In the genomic region with DNA sequence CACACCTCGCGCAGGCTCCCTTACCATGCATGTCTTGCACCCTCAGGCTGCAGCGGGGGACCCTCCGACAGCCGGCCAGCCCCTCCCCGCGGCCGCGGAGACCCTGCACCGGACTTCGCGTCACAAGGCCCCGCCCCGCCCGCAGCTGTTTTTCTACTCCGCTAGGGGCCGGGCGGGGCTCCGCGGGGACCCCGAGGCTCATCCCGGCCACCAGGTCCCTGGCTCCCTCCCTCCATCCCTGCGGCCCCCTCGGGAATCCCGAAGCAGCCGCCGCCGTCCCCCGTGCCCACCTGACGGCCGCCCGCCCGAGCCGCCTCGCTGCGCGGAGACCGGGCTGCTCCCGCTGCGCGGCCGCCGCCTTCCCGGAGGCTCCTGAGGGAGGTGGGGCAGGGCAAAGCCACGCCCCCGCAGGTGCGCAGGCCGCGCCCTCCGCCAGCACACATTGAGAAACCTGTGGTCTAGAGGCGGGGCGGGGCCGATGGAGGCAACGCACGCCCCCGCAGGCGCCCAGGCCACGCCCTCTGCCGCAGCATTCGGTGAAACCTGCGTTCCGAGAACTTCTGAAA, we compare ENCODE assay signal across 8 mouse cellular contexts. TPM values are rescaled to one million over a fixed set of nuclear protein-coding genes. Genes with fewer than 3 reads are reported as not detected.
DNase-seq lines count a peak whose midpoint lies in the region; ATAC-seq lines count a peak whose summit lies in the region.

TSS of gene Klc3 (minus strand) at position 374 of the 566 bp plus-strand sequence.

- no peaks in the 10 kb centered on the region for H3K36me3 ChIP-seq in kidney, embryonic 15.5 days

- peaks cover 64% of the 10 kb centered on the region for H3K27me3 ChIP-seq in kidney, embryonic 15.5 days

- H3K27ac ChIP-seq in kidney, embryonic 15.5 days = no peak within 1 kb of the TSS

- H3K4me3 ChIP-seq in kidney, embryonic 15.5 days (replicated peaks) = peak within 1 kb of the TSS; percentile 67

- 1% methylated on average over 62 of the region's 62 CpGs for WGBS in kidney, embryonic 15.5 days

- H3K4me2 ChIP-seq in kidney, embryonic 15.5 days = peak within 1 kb of the TSS; percentile 98

- peak; percentile 57 to 66 for DNase-seq in CD8-positive naive resting alpha-beta T cell, adult 2 months (ENCODE audit: low read depth in 2 of 2, low spot score in 2 of 2)
- peak; percentile 58 for DNase-seq in adrenal gland, postnatal 14 days
- DNase-seq in forelimb bud, embryonic 11.5 days (ENCODE audit: low read depth, low spot score) = peak; percentile 38
- DNase-seq in lung, postnatal 25 days (ENCODE audit: low spot score) = peak; percentile 84
- peak; percentile 56 for DNase-seq in retina, embryonic 14.5 days (ENCODE audit: low spot score)
- DNase-seq in right cerebral cortex, postnatal 25 days = no peak
- DNase-seq in left cerebral cortex, postnatal 4 days = no peak

- intact Hi-C loops in left cerebral cortex, postnatal 4 days (cut with DNase I) = loop anchor here (10.0 kb wide), 1 partner anchor 301 kb away; no protein-coding TSS in a partner anchor

- H3K9me3 ChIP-seq in kidney, embryonic 15.5 days (replicated peaks) = peaks cover 5% of the 10 kb centered on the region; the same call in 1 of the 2 replicates

- peak; percentile 50 for ATAC-seq in kidney, embryonic 15.5 days (replicated peaks; ENCODE audit: low FRiP score)

- peaks cover 25% of the 10 kb centered on the region for H3K4me1 ChIP-seq in kidney, embryonic 15.5 days

- H3K9ac ChIP-seq in kidney, embryonic 15.5 days = peak within 1 kb of the TSS; percentile 58

RNA-seq across cellular contexts. Expression of gene Klc3, which starts in this region (rescaled TPM):
- total RNA-seq in adrenal gland, postnatal 14 days (2021) = 1.3 and 2.7 TPM in 2 replicates
- 5.1 and 6.3 TPM in 2 replicates for polyA plus RNA-seq in kidney, embryonic 15.5 days (2015; fragmentation: Nextera tagmentation; extraction: Ambion mirVana)
- 1 to 10 TPM; 1.2 to 1.3 TPM for total RNA-seq in left cerebral cortex, postnatal 4 days (2021)

Comparison
In these comparisons a context has a peak if more than half of its experiments do, and no peak if none do; other contexts are left out.
1. DNase-seq: peak in CD8-positive naive resting alpha-beta T cell, adult 2 months (2 of 2), adrenal gland, postnatal 14 days (single experiment), forelimb bud, embryonic 11.5 days (single experiment), lung, postnatal 25 days (single experiment) and retina, embryonic 14.5 days (single experiment); none in right cerebral cortex, postnatal 25 days (single experiment) and left cerebral cortex, postnatal 4 days (single experiment).